Mouse (Mus musculus) heart, postnatal 4 days (tissue): ENCODE data around the gene Camkmt. TPM values are rescaled to one million over a fixed set of nuclear protein-coding genes. Genes with fewer than 3 reads are reported as not detected.
A peak's percentile ranks its signal among the peaks of the same experiment; 100 is the strongest.

Experiments used
- DNase-seq: peaks from one replicate; pipeline ENCODE4 v3.0.0; 2021
- total RNA-seq, 2 experiments: library from RNA; stranded (reverse); gene quantifications; 2 replicates each; pipeline ENCODE4 v1.2.3; 2021

The Camkmt gene
- total RNA-seq, 2 experiments from 2014 or later: 4.1 to 5.3 TPM

DNA sequence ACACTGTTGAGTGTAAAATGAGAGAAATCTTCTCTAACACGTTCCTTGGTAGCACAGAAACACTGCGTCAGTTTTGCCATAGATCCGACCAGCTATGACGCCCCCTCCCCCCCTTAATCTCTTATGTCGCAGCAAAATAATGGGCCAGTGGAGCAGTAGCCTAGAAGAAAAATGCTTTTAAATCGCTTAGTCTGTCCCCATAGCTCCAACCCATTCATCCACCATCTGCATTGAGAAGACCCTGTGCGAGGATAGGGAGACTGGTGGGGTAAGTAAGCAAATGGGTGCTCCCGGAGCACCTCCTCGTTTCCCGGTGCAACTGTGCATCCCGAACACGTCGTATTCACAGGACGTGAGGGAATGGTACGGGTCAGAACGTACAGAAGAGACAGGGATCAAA, 731 bp upstream of the Camkmt start:
- no peak for DNase-seq

DNA sequence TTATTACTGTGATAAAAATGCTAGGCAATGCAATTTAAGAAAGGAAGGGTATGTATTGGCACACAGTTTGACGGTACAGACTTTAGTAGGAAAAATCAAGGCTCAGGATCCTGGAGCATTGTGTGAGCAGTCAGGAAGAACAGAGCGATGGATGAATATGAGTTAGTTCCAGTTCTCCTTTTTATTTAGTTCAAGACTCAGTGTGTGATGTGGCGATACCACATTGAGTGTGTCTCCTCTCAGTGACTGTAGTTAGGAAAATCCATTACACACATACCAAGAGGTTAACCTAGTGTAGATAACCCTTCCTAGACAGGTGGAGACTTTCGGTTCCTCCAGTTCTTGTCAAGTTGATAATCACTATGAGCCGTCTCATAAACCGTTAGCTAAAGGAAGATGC, 1.4 kb downstream of the Camkmt start:
- no peak for DNase-seq

DNA sequence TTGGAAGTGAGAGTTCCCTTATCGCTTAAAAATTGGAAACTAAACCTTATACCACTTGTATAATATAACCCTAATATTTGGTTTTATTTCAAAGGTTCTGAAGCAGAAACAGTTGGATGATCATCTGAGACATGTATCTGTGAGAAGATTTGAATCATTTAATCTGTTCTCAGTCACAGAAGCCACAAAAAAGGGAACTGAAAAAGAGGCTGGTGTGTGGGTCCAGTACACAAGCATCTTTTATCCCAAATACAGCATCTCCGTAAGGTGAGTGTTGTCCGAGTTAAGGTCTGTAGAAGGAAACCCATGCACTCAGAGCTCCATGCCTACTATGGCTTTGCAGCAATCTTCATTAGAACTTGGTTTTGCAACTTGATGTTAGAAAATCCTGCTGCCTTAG, 6.0 kb downstream of the Camkmt start:
- DNase-seq: no peak

GRCm38 (mm10) chr17:85098677-85099323, 8.4 kb downstream of the Camkmt start:
- no peak for DNase-seq

- no peak for DNase-seq
Measured at GRCm38 (mm10) chr17:85100232-85100631, 9.9 kb downstream of the Camkmt start.

GRCm38 (mm10) chr17:85101751-85102150, 11.4 kb downstream of the Camkmt start:
- DNase-seq: no peak

GRCm38 (mm10) chr17:85103310-85103709, 13.0 kb downstream of the Camkmt start:
- no peak for DNase-seq

DNA sequence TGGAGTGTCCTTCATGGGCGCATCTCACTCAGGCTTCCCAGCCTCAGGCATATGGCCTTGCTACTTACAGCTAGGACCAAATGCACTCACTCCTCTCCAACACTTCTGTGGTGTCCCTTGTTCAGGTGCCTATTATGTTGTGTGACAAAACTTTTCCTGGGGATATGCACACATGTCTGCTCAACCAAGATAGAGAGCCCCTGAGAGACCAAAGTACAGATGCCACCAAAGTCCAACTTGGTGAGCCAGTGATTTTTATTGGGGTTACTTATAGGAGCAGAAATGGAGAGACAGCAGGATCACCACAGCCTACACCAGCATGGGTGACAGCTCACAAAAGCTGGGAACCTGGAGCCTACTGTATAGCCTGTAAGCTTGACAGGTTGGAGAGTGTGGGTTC, 20.3 kb downstream of the Camkmt start:
- no peak for DNase-seq

DNA sequence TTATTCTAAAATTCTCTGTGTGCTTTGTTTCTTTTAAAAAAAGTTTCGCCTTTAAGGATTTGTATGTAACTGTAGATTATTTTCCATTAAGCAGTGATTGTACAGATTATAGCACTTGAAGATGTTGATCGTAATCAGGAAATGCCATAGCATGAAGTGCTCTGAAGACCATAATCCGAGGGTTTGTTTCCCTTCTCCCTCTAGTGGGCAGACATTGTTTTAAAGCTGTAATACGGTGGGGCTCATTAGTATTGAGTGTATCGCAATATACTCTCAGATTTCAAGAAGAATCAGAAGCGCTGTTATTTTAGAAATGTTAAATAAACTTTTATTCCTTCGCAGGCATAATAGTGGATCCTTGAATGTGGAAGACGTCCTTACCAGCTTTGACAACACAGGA, 23.1 kb downstream of the Camkmt start:
- DNase-seq: no peak

DNA sequence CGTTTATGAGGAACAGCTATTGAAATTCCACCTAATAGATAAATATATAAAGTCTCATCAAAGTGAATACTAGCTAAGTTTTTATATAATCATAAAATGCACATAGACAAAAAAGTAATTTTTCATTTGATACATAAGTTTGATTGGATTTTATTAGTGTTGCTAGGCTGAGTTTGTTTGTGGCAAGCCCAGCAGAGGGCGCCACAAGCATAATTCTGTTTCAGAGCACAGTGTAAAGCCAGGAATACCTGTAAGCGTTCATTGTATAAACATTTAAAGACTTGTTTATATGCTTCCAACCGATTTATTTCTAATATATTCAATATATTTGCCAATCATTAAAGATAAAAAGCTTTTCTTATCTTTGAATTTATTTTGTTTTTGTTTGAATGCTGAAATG, 26.3 kb downstream of the Camkmt start:
- peak; percentile 69 for DNase-seq

- DNase-seq: no peak
Measured at GRCm38 (mm10) chr17:85138393-85138792, 48.0 kb downstream of the Camkmt start.

- no peak for DNase-seq
Measured at GRCm38 (mm10) chr17:85141621-85142020, 51.3 kb downstream of the Camkmt start.

- no peak for DNase-seq
Measured at GRCm38 (mm10) chr17:85142495-85143111, 52.3 kb downstream of the Camkmt start.

- DNase-seq: no peak
Measured at GRCm38 (mm10) chr17:85144141-85144540, 53.8 kb downstream of the Camkmt start.

DNA sequence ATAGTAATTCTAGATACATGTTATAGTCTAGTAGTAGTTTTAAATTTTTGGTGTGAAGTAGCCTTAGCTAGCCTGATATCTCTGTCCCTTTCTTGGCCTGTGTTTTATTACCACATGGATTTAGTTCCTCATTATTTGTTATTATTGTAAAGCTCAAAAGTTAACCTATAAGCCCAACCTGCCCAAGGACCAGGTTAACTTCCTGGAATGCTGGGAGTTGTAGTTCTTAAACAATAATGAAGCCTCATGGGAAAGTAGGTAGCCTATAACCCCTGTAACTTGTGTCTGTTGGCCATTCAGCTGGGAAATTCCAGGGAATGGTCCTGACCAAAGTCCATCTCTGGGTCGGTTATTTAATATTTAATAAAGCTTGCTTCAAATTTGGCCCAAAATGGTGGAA, 58.0 kb downstream of the Camkmt start:
- no peak for DNase-seq

DNA sequence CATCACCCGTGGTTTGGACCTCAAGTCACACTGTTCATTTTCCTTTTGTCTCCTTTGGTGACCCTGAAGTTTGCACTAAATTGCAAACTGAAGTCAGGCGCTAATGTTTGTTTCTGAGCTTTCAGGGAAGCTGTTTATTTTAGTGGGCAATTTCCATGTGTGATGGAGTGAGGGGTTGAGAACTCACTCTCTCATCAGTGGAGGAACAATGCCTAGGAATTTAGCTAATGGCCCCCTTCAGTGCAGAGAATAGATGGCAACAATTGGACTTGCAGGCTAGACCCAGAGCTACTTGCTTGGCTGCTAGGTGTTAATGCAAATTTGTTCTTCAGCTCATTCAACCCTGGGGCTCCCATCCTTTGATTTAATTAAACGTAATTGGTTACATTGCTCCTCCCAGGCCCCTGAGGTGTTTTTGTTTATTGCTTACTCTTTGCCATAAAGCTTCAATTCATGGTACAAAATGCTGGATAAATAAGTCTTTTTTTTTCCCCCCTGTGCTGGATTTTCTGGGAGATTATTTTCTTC, 58.9 kb downstream of the Camkmt start:
- no peak for DNase-seq

- no peak for DNase-seq
Measured at GRCm38 (mm10) chr17:85151264-85151663, 60.9 kb downstream of the Camkmt start.

- DNase-seq: no peak
Measured at GRCm38 (mm10) chr17:85158202-85158601, 67.8 kb downstream of the Camkmt start.

- DNase-seq: no peak
Measured at GRCm38 (mm10) chr17:85159526-85159925, 69.2 kb downstream of the Camkmt start.

DNA sequence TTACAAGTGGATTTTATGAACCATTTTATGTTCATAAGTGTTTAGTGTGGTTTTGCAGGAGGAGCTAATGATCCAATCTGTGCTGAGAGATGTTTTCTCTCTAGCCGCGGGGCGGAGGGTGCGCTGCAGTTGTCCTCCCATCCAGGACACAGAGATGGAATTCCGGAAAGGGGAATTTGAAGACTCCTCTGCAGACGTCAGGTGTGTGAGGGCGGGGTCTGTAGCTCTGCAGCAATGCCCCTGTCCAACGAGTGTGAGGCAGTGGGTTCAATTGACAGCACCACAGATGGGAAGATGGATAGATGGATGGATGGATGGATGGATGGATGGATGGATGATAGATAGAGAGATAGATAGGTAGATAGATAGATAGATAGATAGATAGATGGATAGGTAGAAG, 70.4 kb downstream of the Camkmt start:
- no peak for DNase-seq

DNA sequence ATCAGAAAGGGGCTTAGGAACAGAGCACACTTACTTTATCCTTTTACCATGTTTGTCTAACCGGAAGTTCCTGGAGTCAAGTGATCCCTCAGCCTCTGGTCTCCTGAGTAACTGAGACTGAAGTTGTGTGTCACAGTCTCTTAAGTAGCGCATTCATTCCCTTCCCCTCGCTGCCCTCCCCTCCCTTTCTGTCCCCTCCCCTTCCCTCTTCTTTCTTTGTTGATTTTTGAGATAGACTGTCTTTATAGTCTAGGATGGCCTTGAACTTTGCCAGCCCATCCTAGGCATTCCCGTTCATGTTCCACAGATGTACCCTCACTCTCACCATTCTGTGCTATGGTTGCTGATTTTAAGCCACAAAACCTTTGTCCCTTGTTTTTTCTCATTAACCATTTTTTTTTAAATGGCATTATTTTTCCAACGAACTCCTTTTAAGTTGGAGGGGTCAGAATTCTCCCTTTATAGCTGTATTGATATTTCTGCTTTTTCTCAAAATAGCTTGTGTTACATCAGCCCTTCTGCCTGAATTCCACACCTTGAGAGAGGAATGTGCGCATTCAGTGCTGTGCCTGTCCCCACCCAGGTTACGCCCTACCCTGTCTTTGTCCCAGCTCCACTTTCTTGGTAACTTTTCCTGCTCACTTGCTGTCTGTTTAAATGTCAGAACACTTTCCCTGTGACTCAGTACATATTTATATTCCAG, 72.4 kb downstream of the Camkmt start:
- DNase-seq: no peak

DNA sequence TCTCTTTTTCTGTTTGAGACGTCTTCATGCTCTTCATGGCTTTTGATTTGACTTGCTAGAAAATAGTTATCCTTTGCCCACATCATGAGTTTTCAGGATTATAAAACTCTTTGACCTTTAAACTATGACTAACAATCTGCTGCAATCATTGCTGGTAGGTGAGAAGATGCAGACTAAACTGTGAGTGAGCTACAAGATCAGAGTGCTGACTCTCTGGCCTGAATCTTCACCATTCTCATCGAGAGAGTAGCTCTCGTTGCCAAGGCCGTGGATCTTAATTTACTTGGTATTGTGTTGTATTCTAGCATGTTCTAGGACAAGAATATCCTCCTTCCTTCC, 72.9 kb downstream of the Camkmt start:
- no peak for DNase-seq

- DNase-seq: no peak
Measured at GRCm38 (mm10) chr17:85168761-85169160, 78.4 kb downstream of the Camkmt start.
